Mouse (Mus musculus): ENCODE data around the gene Pkn1.
A peak's percentile ranks its signal among the peaks of the same experiment; 100 is the strongest.

Pkn1 gene

GRCm38 (mm10) chr8:83723447-83724083, 24.6 kb upstream of the Pkn1 start:
- no peak for DNase-seq (ENCODE audit: low spot score)

GRCm38 (mm10) chr8:83722631-83723030, 23.7 kb upstream of the Pkn1 start:
- no peak for DNase-seq (ENCODE audit: low spot score)

- no peak for DNase-seq (ENCODE audit: low spot score)
Measured at GRCm38 (mm10) chr8:83721405-83722025, 22.5 kb upstream of the Pkn1 start.

GRCm38 (mm10) chr8:83719693-83720092, 20.7 kb upstream of the Pkn1 start:
- DNase-seq (ENCODE audit: low spot score), result no peak

DNA sequence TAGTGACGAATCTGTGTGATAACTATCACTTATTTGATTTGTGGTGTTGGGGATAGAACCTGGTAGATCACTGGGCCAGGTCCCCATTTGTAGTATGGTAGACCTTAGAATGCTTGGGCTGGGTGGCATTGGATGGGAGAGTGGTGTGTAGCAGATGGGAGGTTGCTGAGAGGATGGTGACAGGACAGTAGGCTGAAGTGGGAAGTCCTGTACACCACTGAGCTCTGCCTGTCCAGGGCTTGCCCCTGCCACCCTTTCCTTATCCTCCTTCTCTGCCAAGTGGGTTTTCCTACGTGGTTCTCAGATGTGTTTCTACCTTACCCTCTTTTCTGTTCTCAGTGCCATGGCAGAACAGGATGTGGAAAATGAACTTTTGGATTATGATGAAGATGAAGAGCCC, 20.1 kb upstream of the Pkn1 start:
- DNase-seq (ENCODE audit: low spot score), result no peak

DNA sequence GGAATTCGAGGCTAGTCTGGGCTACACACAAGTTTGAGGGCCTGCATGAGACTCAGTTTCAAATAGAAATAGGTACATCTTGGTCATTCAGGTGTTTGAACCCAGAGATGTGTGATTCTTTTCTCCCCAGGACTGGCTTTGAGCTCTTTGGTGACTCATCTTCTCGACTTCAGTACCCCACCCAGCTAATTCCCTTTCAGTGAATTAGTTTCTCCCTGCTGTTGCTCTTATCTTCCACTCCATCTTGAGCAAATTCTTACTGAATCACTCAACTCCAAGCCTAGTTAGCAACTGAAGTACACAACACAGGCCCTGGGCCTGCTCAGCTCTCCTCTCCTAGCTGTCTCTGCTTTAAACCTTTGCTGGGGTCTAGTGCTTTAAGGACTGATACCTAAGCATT, 17.6 kb upstream of the Pkn1 start:
- DNase-seq (ENCODE audit: low spot score), result no peak

GRCm38 (mm10) chr8:83715771-83716170, 16.8 kb upstream of the Pkn1 start:
- no peak for DNase-seq (ENCODE audit: low spot score)

DNA sequence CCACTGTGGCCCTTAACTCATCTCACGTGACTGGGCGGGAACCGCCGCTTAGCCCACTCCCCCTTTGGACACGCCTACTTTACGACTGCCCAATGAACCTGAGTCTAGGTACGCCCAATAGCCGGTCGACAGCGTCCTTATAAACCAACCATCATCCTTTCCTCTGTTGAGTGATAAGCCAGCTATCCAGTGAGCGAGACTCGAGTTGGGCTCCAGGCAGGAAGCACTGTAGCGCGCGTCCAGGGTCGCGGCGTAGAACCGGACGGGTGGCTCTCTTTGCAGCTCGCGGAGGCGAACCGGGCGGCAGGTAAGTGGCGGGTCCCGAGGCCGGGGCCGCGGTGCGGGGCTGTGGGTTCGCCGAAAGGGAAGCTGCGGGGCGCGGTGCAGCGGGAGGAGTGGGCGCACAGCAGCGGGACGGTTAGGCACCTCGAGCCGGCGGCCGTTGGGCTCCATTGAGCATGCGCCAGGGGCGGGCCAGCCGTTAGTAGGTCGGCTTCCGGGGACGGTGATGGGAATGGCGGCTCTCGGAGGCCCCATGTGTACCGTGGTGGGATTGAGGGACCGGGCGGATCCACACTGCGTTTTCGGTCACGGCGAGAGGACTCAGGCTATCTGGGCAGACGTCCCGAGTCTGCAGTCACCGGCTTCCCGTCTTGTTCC, 16.2 kb upstream of the Pkn1 start, which contains the start of gene Ddx39:
Ddx39 (plus strand) TSS at position 147 of the 660 bp plus-strand sequence.
- DNase-seq (ENCODE audit: low spot score), result peak; percentile 92

DNA sequence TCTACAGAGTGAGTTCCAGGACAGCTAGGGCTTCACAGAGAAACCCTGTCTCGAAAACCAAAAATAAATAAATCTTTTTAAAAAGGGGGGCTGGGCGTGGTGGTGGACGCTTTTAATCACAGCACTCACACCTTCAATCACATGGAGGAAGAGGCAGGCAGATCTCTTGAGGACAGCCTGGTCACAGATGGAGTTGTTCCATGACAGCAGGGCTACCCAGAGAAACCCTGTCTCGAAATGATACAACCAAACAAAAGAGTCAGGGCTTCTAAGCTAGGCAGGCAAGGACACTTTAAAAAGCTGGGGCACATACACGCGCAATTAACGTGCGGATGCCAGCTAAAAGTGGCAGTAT, 15.7 kb upstream of the Pkn1 start:
- DNase-seq (ENCODE audit: low spot score), result no peak

GRCm38 (mm10) chr8:83707554-83707953, 8.6 kb upstream of the Pkn1 start:
- DNase-seq (ENCODE audit: low spot score), result no peak

GRCm38 (mm10) chr8:83706411-83706810, 7.4 kb upstream of the Pkn1 start:
- no peak for DNase-seq (ENCODE audit: low spot score)

GRCm38 (mm10) chr8:83703426-83703825, 4.4 kb upstream of the Pkn1 start:
- no peak for DNase-seq (ENCODE audit: low spot score)

DNA sequence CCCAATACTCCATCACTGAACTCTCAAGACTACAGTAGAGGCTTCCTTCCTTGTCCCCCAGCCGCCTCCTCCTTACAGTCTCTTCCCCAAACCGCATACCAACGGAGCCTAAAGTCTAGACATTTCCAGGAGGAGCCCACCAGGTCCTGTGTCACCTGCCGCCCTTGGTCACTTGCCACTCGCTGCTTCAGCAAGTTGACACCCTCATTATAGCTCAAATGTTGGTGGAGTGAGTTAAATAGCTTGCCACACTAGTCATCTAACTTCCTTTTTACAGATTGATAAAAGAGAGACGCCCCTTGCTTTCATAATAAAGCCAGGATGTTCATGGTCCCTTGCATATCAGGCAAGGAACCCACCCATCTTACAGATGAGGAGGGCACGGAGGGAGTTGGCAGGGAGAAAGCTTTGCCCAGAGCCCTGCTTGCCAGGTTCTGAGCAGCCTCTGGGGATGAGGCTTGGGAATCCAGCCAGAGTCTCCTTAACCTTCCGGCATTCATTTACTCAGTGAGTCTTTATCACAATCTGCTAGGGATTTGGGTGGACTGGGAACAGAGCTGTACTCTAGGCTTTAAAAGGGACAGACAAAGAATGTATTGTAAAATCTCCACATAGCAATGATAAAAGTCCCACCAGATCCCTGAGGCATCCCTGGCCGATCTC, 1.6 kb upstream of the Pkn1 start:
- peak; percentile 65 for DNase-seq (ENCODE audit: low spot score)

DNA sequence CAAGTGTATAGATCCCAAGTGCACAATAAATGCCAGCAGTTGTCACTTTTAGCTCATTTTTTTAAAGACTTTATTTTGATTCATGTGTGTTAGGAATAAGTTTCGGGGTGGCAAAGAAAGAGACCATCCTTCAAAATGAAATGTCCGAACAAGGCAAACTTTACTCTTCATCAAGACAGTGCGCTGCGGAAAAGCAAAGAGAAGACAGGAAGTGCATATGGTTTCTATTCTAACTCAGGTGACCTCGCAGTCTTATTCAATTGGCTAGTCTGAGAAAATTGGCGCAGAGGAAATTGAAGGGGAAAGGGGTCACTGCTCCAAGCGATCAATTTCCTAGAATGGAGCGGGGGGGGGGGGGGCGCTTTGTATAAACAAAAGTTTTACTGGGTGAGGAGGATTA, 587 bp upstream of the Pkn1 start:
- no peak for DNase-seq (ENCODE audit: low spot score)

DNA sequence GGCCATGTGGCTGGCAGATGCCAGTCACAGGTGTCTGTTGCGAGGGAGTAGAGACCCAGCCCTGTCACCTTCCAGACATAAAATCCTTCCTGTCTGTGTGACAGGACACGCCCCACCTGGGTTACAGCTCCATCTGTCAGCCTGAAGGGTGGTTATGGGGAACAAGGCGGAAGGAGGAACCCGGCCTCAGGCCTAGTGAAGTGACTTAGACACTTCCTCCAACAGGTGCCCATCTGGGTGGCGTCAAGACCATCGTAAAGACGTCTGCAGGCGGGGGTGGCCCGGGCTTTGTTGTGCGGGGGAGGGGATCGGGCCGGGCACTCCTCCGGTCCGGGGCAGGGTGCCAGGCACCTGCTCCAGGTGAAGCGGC, 703 bp downstream of the Pkn1 start:
- peak; percentile 70 for DNase-seq (ENCODE audit: low spot score)

DNA sequence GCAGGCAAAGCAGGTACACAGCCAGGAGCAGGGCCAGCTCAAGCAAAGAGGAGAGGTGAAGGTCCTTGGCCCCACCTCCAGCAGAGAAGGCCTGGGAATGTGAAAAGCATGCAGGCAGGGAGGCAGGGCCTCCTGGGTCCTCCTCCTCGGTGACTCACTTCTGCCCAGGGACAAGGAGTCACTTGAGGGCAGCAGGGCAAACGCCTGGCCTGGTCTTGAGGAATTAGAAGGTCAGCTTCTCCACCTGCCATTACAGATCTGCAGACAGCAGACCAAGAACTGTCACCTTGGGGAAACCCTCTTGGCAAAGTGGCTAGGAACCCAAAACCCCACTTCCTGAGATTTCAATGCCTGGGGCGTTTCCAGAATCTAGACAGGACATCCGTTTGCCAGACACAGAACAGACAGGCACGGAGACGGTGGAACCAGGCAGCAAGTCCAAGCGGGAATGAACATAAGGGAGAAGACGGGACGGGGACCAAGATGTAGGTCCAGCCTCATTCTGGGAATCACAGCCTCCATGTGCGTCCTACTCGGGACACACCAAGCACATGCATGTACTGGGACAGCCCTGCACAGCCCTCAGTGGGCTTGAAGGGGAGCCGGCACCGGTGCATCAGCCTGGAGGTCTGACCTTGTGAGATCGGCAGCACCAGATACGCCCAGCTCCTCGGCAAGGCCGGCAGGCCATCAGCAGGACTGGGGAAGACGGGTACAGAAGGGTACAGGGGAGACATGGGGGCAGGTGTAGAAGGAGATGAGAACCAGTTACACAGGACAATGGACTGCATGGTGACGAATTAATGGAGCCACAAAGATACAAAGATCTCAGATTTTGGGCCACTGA, 1.4 kb downstream of the Pkn1 start:
- peak; percentile 56 for DNase-seq (ENCODE audit: low spot score)

GRCm38 (mm10) chr8:83695351-83696106, 3.5 kb downstream of the Pkn1 start:
- no peak for DNase-seq (ENCODE audit: low spot score)

DNA sequence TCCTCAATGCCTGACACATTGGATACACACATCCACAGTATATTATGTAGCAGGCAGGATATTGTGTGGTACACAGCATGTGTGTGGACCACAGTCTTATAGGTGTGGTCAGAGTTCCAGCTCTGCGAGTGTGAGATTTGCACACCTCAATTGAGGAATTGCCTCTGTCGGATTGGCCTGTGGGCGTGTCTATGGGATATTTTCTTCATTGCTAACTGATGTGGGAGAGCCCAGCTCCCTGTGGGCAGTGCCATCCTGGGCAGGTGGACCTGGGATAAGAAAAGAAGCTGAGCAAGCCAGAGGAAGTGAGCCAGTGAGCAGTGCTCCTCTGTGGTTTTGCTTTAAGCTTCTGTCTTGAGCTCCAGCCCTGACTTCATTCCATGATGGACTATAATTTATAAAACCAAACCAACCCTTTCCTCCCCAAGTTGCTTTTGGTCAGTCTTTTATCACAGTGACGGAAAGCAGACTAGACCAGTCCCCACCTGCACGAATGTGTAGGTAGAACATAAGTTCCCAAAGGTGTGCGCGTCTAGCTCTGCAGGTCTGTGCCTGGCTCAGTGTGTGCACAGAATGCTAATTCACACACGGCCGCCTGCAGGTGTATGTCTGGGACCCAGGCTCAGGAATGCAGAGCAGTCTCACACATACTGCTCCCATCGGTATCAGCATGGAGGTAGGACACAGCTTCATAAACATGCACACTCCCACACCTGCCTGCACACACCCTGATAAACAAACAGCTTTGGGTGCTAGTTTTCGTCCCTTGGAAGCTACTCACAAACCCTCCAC, 4.4 kb downstream of the Pkn1 start:
- no peak for DNase-seq (ENCODE audit: low spot score)

DNA sequence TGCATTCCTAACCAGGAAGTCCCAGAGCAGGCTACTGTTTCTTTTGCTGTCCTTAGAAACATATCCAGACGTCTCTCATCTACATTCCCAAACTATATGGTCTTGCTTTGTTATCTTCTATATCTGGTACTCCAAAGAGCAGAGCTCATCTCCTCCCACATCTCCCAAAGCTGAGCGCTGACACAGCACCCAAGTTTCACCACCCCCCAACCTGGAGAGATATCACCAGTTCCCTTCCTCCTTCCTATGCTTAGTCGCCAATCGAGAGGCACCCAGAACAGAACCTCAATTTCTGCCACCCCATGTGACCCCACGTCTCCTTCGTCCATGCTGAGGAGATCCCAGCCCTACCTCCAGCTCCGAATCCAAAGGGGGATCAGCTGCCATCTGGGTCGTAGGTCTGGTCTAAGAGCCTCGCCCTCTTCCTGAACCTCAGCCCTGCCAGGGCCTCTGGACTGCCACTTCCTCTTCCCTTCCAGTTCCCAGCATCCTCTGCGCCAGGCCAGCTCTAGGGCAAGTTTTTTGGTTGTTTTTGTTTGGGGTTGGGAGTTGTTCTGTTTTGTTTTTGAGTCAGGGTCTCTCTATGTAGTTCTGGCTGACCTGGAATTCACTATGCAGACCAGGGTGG, 5.3 kb downstream of the Pkn1 start:
- DNase-seq (ENCODE audit: low spot score), result no peak

DNA sequence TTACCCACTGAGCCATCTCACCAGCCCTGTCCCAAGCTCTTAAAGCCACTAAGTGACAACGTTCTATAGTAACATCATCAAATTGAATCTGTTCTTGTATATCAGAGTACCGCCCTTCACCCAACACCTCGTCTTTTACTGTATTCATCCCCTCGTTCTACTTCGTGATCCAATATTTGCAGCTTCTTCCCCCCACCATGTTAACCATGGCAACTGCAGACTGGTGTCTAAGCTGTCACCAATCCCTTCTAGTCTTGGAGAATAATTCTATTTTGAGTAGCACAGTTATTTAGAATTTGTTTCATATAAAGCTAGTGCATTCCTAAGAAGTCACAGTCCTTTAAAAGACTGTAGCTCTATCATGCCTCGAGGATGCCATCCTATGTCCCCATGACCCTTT, 9.7 kb downstream of the Pkn1 start:
- DNase-seq (ENCODE audit: low spot score), result no peak

Data from testis, postnatal 10 days (tissue).